Mouse (Mus musculus) retina, postnatal 7 days (tissue): ENCODE results near the gene Upf3a.
A peak's percentile ranks its signal among the peaks of the same experiment; 100 is the strongest.
"Not testable (repeated sequence)": the region's sequence is repeated elsewhere in the genome, so short reads cannot be mapped to it uniquely, and the experiment has no call there.

Experiments used
- DNase-seq: peaks from one replicate; pipeline ENCODE4 v3.0.0-alpha.2; 2012; ENCODE audit warnings: low read depth, low spot score

The Upf3a gene

DNA sequence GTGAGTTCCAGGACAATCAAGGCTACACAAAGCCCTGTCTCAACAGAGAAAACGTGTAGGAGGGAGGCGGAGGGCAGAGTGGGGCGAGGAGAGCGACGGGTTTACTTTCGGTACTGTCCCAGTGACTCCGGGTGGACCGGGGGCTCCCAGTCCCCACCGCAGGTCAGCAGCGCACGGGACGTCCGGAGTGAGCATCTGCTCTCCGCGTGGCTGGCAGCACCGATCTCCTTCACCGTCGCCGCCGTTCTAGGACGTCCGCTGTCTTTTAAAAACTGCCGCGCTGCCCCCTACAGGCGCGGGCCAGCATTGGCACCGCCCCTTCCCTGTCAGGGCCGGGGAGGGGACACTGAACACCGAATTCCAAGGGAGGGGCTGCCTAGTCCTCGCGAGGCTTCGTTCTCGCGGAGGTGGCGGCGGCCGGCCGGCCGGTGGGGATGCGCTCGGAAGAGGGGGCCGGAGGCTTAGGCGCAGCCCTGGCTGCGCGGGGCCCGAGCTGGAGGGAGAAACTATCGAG, at the start of gene Upf3a:
Gene Upf3a (plus strand): TSS at position 366 of the 514 bp plus-strand sequence.
- DNase-seq = peak; percentile 93

DNA sequence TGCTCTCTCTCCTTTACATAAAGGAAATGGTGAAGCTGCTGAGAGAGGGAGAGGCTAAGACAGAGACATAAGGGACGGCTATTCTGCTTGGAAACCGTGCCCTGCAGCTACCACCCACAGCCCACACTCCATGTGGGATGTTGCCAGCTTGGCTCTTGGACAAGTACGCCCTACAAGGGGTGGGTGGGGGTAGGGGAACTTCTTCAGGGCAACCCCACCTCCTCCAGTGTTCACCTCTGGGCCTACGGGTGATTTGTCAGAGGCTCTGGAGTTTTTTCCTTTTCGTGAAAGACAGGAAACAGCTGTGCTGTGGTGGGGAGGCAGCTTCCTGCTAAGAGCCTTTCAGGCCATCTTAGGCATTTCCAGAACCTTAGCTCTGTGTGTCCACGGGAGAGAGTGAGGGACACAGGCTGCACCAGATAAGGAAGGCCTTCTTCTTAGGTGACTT, 45.1 kb upstream of the Upf3a start:
- no peak for DNase-seq

DNA sequence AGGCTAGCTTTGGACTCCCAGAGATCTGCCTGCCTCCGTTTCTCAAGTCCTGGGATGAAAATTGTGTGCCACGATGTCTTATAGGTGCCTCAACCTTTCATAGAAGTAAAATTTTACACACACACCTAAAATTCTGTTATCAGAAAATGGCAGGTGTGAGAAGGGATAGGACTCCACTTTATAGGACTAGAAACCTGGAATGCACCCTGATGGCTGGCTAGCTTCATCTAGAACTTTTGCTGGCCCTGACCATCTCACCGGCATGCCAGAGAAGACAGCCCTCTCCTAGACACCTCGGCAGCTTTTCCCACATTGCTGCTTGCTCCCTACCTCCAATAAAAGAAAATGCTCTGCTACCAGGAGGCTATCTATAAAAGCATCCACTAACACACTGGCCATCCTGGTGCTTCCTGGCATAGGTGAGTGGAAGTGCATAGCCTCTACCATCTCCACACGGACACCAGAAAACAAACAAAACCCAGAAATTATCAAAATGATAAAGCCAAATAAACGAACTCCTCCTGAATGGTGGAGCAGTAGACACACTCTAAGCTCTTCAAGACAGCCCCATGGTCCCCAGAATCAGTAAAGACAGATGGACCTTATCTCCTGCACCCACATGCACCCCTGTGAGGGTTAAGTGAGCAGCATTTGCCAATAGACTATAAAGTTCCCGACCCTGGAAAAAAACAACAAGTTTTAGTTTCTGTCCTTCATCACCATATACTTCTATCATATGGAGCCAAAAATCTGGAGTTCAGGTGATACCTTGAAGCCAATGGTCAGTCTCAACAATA, 44.4 kb upstream of the Upf3a start:
- DNase-seq = no peak

DNA sequence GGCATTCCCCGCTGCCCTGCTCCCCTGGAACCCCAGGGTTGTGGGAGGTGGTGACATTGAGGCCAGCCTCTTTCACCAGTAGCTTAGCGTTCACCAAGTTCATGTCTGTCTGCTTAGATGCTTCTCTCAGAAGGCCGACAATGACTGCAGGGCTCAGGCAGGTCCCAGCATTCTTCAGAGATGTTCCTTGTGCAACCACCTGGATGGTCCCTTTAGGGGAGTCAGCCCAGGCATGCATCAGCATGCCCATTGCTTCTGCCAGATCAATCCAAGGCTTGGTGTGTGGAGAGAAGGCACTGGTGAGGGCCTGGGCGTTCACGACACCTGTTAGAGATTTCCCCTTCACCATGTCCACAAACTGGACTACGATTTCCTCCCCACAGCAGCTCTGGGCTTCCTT, 39.2 kb upstream of the Upf3a start:
- not testable (repeated sequence) for DNase-seq

DNA sequence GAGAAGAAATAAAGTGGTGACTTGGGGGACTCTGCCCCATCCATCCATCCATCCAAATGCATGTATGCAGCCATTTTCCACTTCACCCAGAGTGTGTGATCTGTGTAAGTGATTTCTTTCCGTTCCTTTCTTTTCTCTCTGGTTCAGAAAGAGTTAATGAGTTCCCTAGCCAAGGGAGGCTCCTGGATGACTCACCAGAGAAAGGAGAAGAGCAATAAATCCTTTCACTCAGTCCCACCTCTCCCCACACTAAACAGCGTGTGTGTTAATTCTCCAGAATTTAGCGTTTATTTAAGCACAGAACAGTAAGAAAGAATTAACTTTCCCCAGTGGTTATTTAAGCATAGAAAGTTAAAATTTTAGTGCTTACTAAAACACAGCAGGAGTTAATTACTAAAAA, 37.8 kb upstream of the Upf3a start:
- DNase-seq = no peak

DNA sequence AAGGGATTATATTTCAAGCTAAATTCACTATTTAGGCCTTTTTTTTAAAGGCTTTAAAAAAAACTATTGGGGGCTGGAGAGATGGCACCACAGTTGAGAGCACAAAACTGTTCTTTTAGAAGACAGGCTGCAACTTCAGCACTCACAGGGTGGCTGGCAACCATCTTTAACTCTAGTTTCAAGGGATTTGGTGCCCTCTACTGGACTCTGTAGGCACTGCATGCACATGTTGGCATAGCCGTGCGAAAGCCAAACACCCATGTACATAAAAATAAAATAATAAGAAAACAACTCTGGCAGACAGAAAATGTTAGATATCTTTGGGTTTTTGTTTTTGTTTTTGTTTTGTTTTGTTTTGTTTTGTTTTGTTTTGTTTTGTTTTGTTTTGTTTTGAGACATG, 31.7 kb upstream of the Upf3a start:
- DNase-seq = peak; percentile 70

DNA sequence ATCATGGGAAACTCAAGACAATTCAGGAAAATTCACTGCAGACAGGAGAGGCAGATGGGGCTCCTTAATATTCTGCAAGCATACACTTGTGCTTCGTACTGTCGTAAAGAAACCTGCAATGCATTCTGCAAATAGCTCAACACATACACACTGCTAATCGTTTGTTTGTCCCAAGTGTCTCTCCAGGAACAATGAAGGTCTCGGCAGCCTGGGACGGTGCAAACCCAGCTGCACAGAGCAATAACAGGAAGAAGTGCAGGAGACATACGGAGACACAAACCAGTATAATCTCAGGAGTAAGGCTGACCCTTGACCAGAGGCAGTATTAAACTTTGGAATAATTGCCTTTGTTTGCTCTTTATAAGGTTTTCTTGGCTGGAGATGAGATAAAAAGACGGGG, 28.9 kb upstream of the Upf3a start:
- no peak for DNase-seq

DNA sequence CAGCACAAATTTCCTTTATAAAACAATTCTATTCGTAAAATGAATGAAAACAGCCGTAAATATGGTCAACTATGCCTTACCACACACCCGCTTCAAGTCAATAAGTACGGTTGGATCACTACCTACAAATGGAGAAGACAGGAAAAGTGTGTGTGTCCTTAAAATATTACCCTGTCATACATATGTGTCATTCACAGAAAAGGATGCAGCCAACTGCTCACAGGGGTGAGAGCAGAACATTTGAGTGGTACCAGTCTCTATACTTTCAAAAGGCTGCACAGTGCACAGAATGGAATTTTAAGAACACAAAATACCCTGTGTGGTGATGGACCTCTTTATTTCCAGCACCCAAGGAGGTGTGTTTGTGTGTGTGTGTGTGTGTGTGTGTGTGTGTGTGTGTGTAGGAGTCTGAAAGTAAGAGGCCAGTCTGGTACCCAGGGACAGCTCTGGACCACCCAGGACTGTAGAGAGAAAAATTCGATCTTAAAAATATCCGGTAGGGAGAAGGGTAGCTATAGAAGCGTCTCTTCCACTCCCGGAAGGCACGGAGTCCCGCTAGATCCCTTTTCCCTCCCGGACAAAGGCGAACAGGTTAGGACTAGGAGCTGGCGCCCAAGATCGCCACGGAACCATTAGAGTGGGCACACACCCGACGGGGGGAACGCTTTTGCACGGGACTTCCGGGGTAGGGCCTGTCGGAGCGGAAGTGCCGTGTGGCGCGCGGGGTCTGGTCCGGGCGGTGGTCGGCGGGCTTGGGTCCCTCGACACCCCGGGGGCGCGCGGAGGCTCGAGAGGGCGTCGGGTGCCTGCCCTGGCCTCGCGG, 28.2 kb upstream of the Upf3a start, which contains the start of gene Cdc16:
Gene Cdc16 (plus strand): TSS at position 695 of the 823 bp plus-strand sequence.
- DNase-seq = peak; percentile 81

DNA sequence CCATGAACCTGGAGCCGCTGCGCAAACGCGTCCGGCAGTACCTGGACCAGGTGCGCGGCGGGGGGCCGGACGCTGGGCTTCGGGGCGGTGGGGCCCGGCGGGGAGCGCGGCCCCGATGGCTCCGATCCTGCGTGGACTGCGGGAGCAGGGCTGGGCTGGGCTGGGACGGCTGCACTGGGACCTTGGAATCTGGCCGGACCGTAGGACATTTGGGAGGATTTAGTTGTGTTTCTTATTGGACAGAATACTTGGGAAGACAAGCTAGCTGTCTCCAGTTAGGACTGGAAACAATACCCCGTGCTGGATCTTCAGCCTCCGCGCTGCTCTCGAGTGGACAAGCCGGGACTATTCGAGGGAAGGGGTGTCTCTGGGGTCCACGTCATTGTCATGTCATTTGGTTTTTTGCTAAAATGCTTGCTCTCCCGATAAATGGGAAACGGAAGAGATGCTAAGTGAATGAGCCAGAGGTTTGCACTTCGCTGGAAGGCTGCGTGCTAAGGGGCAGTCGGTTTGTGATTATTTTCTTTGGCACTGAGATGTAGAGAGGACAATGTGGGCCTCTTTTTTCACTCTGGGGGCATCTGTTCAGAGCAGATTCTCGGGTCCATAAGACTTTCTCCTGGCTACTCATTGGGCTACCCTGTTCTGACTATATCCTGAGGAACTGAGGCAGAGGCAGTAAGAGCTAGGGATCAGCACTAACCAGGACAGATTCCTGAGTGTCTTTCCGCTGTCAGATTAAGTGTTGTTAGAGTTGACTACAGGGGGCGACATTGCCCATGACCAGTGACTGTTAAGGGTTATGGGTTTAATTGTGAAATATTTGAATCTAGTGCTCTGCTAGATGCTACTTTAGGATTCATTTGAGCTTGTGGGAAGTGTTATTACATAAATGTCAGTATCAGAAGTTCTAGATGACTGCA, 27.3 kb upstream of the Upf3a start:
- DNase-seq = peak; percentile 17

DNA sequence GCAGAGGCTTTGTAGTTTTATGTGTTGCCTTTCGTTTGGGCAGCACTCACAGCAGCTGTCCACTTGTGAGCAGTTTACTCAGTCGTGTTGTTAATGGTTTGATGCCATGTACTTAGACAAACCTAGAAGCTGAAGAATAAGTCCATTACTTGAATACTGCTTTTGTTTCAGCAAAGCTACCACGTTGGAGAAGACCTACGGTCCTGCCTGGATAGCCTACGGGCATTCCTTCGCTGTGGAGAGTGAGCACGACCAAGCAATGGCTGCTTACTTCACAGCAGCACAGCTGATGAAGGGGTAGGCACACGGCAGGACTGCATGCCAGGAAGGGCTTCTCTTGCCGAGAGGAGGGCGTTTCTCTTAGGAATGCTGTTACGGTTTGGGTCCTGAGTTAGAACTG, 16.2 kb upstream of the Upf3a start:
- no peak for DNase-seq

DNA sequence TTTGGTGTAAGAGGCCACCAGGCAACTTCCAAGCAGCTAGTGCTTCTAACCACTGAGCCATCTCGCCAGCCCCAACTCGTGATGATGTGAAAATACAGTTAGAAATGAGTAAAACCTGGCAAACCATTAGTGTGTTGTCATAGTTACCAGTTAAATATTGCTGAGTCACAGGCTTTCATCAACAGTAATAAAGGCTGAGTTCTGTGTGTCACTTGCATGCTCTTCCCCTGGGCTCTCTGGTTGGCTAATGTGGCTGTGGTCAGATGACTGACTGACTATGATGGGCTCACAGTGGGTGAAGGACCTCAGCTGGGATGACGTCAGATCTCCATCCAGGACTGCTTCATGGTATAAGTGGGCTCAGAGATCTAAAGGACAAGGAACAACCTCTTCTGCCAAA, 4.9 kb upstream of the Upf3a start:
- DNase-seq = no peak

DNA sequence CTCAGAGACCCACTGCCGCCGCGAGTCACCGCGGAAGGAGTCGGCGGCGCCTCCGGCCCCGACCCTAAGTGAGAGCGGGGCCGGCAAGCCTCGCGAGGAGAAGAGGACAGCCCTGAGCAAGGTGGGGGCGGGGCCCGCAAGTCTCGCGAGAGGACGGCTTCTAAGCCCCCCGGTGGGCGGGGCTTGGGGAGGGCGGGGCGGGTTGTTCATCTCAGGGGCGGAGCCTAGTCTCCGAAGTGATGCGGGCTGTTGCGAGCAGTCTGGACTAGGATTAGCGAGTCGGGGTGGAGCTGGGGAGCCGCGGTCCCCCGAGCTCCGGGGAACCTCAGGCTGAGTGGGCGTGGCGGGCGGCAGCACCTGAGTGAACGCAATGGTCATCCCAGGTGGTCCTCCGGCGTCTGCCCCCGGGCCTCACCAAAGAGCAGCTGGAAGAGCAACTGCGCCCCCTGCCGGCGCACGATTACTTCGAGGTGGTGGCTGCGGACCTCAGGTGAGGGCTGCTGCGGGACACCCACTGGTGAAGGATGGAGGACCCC, 417 bp downstream of the Upf3a start:
- DNase-seq = peak; percentile 98

DNA sequence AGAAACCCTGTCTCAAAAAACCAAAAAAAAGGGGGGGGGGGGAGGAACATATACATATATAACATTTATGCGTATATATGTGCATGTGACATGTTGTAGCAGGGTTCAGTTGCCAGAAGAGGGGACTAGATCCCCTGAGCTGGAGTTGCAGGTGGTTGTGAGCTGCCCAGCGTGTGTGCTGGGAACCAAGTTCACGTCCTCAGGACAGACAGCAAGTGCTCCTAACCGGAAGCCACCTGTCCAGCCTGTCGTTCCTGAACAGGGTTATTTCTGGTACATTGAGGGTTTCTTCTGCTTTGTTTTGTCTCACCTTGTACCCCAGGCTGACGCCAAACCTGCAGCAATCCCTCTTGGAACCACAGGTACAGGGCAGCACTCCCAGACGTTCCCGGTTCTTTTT, 4.2 kb downstream of the Upf3a start:
- no peak for DNase-seq

DNA sequence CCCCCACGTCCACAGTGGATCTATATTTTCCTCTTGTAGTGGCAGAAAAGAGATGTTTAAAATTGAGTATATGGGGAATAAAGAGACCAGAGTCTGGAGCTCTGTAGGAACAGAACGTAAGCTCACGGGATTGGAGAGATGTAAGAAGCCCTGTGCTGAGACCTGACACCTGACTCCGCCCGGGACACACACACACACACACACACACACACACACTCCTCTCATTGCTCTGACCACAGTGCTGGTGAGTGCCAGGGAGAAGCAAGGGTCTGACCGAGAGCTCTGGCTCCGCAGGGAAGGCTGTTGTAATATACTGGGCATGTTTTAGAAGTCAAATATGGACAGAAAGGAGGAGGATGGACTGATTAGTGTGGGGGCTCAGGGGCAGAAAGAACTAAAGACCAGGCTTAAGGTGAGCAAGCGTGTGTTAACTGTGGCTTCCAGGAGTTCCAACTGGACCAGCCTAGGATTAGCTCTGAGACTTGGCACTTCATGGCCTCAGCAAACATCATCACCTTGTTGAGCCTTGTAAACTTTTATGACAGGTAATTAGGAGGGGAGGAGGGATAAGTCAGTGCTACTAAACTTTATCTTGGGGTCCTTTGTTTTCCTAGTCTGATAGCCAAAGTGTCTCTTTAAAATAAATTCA, 7.8 kb downstream of the Upf3a start:
- no peak for DNase-seq

DNA sequence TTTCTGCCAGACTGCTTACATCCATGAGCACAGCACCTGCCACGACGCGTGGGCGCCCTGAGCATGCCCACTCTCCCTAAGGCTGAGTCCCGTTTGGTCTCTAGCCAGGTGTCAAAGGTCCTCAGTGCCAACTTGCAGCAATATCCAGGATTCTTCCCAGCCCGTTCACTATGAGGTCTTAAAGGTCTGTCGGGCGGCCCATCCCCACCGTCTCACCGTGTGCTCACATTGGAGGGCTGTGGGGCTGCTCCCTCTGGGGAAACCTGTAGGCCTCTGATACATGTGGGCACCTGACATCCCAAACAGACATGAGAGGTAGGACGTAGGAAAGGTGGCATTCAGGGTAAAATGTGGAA, 8.3 kb downstream of the Upf3a start:
- DNase-seq = no peak

DNA sequence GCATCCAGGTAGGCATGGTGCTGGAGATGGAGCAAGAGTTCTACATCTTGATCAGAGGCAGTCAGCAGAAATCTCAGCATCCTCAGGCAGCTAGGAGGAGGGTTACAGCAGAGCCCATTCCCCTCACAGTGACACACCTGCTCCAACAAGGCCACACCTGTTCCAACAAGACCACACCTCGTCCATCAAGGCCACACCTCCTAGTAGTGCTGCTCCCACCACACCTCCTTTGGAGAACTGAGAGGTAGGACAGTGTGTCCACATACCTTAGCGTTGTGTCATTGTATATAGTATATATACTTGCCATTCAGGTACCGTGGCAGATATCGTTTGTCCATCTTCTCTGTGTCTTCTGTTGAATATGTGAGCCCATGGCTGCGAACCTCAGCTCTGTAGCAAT, 12.3 kb downstream of the Upf3a start:
- no peak for DNase-seq

DNA sequence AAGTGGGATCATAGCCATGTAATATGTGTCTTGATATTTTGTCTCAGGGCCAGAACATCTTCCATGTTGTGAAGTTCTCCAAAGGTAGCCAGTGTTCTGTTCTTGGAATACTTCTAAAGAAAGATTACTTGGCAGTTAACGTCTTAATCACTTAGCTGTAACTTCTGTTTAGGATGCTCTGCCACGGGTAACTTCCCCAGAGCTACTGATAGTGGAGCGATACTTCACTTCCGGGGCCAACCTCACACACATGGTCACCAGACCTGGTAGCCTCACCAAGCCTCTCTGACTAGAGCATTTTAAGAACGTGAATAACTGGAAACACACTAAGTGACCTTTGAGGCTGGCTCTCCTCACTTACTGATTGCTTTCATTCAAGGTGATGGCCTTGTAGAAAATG, 14.2 kb downstream of the Upf3a start:
- no peak for DNase-seq

DNA sequence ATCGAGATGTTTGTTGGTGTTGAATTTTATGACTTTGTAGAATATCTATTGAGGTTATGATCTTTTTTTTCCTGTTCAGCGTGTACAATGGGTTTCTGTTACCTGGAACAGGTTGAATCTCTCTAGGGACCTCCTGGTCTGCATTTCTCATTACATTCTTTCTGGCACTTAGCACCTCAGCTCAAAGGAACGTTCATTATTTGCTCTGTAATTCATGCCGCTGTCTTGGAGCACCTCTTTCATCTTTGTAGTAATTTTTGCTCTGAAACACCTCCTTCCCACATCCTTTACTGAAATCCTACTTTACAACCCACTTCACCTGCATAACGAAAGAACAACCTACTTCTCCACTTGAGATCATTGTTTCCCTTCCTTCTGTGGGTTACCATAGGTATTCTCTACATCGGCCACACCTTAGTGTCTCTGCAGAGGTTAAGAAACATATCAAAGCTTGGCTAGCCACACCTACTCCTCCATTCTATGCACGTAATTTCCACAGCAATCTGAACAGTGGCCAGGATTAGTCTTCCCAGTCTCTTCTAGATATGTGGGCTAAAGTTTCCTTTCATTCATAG, 43.3 kb downstream of the Upf3a start:
- DNase-seq = no peak

DNA sequence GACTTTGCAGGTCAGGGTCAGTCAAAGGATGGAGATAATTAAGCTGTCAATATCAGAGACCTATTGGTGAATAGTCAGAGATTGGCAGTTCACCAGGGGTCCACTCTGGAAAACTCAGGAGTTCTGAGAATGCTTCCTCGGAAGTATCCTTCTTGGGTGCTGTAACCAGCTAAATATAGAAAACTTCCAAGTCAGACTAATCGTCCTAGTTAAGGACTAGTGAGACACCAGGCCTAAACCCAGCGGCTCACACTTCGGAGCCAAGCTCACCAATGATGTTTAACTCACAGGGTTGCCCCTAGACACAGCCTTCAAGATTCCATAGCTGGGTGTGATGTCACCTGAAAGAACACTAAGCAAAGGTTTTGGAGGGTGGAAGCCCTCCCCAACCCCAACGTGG, 52.9 kb downstream of the Upf3a start, which contains the start of gene AF366264:
Gene AF366264 (minus strand): TSS at position 101 of the 400 bp plus-strand sequence.
- not testable (repeated sequence) for DNase-seq

DNA sequence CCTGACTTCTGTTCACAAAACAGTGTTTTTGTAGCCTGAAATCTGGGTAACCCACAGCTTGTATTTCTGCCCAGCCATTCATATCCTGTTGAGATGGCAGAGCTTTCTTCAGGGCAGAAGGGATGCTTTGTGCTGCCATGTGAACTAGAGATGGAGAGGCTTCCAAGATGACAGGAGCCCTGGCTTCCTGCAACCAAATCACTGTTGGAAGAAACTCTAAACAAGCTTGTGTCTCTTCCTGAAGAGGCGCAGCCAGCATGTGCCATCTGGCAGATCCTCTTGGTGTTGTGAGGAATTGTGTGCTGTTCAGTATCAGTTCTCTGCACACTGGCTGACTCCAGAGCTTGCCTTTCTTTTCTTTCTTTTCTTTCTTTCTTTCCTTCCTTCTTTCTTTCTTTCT, 57.9 kb downstream of the Upf3a start:
- not testable (repeated sequence) for DNase-seq
